Mouse (Mus musculus) intestine, postnatal 0 days (tissue): ENCODE data around the gene Ube2j1. TPM values are rescaled to one million over a fixed set of nuclear protein-coding genes. Genes with fewer than 3 reads are reported as not detected.

ENCODE experiments used
- ATAC-seq: fragments of 200-750 bp; cut with Nextera tagmentation; 2 replicates; pipeline ENCODE4 v1.8.0; 2017; ENCODE audit warnings: mild to moderate bottlenecking, moderate TSS enrichment, moderate library complexity
- H3K27ac ChIP-seq: fragments of 300-500 bp; sonication (generic); 2 replicates; pipeline ENCODE4 v1.5.1; 2014; ENCODE audit warnings: mild to moderate bottlenecking, low read depth, low read length, moderate library complexity
- H3K27me3 ChIP-seq: fragments of 300-500 bp; sonication (generic); replicated peaks from 2 replicates; pipeline ENCODE4 v1.6.1; 2014; ENCODE audit warnings: low read length, mixed read lengths; ENCODE audit not compliant: control insufficient read depth, insufficient read depth
- H3K36me3 ChIP-seq: fragments of 300-500 bp; sonication (generic); 2 replicates; pipeline ENCODE4 v1.6.1; 2014; ENCODE audit warnings: mild to moderate bottlenecking, moderate library complexity; ENCODE audit not compliant: control insufficient read depth, insufficient read depth
- H3K4me1 ChIP-seq: fragments of 300-500 bp; sonication (generic); replicated peaks from 2 replicates; pipeline ENCODE4 v1.6.1; 2014; ENCODE audit warnings: antibody characterized with exemption, low read length, mixed read lengths; ENCODE audit not compliant: control insufficient read depth, insufficient read depth
- H3K4me2 ChIP-seq: fragments of 300-500 bp; sonication (generic); replicated peaks from 2 replicates; pipeline ENCODE4 v1.6.1; 2014; ENCODE audit warnings: low read depth, mild to moderate bottlenecking, moderate library complexity
- H3K4me3 ChIP-seq: fragments of 300-500 bp; sonication (generic); 2 replicates; pipeline ENCODE4 v1.5.1; 2014; ENCODE audit warnings: low read depth, low read length
- H3K9ac ChIP-seq: fragments of 300-500 bp; sonication (generic); 2 replicates; pipeline ENCODE4 v1.6.1; 2014; ENCODE audit warnings: mild to moderate bottlenecking, low read depth, low read length
- H3K9me3 ChIP-seq: fragments of 300-500 bp; sonication (generic); 2 replicates; pipeline ENCODE4 v1.6.1; 2016; ENCODE audit warnings: mixed run types; ENCODE audit not compliant: control insufficient read depth
- CTCF ChIP-seq: sonication (generic); IDR thresholded peaks from 2 replicates; pipeline ENCODE4 v1.5.1; 2016; ENCODE audit warnings: low read depth, mild to moderate bottlenecking, control low read depth, antibody characterized with exemption, moderate library complexity
- WGBS: fragments of 180-500 bp; shearing (Covaris S2); extraction: QIAGEN DNeasy Blood & Tissue Kit; methylation state at CpG from one replicate; pipeline ENCODE4 v1.1.7; 2014; 5-methylcytosine and 5-hydroxymethylcytosine counted together
- polyA plus RNA-seq: library from polyadenylated mRNA; unstranded; fragments of >200 nt; fragmentation: Nextera tagmentation; extraction: Ambion mirVana; gene quantifications from 2 replicates; pipeline ENCODE4 v1.2.1, GENCODE M21; 2015

The Ube2j1 gene
- polyA plus RNA-seq, 1 experiment from 2014 or later, result 36.8 TPM

DNA sequence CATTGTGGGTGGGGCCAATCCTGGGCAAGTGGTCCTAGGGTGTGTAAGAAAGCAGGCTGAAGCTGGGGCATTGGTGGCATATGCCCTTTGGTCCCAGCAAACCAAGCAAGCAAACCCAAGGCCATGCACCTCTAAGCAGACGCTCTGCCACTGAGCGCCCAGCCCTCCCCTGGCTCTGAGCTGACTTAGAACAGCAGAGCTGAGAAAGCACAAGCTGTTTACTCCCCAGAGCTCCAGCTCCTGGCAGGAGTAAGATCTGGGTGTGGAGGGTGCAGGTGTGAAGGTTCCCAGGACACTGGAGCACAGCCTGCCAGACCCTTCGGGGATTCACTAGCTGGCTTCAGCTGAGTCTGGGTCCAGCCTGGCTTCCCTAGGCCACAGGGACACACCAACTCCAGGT is 47.3 kb downstream of the Ube2j1 start:
- WGBS, result 79% methylated on average over 3 of the region's 3 CpGs
- TF ChIP-seq CTCF, result no peak
- Histone ChIP-seq H3K36me3 (no peaks in the 10 kb centered on the region), H3K9ac (no peak overlapping the region), H3K9me3 (no peaks in the 10 kb centered on the region), H3K4me2 (no peak overlapping the region), H3K27ac (no peak overlapping the region), H3K4me3 (no peak overlapping the region), H3K27me3 (no peaks in the 10 kb centered on the region), H3K4me1 (no peaks in the 10 kb centered on the region)
- ATAC-seq, result no peak

DNA sequence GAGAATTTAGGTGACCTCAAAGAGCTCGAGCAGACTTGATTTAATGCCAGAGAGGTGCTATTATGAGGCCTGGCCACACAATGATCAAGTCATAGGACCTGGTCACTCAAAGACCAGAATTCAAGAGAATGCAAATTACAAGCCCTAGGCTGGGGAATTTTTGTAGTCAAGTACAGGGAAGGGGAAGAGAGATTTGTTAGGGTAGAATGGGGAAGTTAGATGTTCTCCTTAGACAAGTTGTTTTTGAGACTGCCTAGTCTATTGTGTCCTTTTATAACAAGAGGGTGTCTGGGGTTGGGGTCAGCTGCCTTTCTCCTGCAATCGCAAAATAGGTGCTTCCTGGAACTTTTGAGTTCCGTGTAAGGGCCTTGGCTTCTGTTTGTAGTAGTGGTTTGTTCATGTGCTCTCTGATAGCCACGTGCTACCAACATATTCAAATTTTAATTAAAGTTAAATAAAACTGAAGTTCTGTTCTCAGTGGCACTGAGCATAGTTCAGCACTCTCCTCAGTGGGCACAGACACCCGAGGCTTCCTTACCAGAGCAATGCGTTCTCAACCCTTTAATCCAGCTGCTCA is 68.0 kb downstream of the Ube2j1 start:
- no peaks in the 10 kb centered on the region for H3K4me1 ChIP-seq
- no peak overlapping the region for H3K27ac ChIP-seq
- no peak overlapping the region for H3K4me3 ChIP-seq
- no peak overlapping the region for H3K9ac ChIP-seq
- TF ChIP-seq CTCF, result no peak
- H3K9me3 ChIP-seq, result no peaks in the 10 kb centered on the region
- 77% methylated on average over 6 of the region's 6 CpGs for WGBS
- H3K36me3 ChIP-seq, result no peaks in the 10 kb centered on the region
- H3K27me3 ChIP-seq, result no peaks in the 10 kb centered on the region
- ATAC-seq, result no peak
- H3K4me2 ChIP-seq, result no peak overlapping the region

Other genes with a start within 250 kb of the Ube2j1 start
- gene Lyrm2, start 231.2 kb upstream of the Ube2j1 start, polyA plus RNA-seq, result 92.4 and 97.8 TPM in 2 replicates
- 1.3 and 1.6 TPM in 2 replicates for gene Ankrd6, start 80.6 kb upstream of the Ube2j1 start, polyA plus RNA-seq
- 51.9 and 56.4 TPM in 2 replicates for gene Rragd, start 48.4 kb upstream of the Ube2j1 start, polyA plus RNA-seq
- gene Gabrr2, start 31.6 kb downstream of the Ube2j1 start, polyA plus RNA-seq, result 0.07 TPM in 1 of 2 replicates, not detected in the other
- gene Gabrr1, start 101.1 kb downstream of the Ube2j1 start, polyA plus RNA-seq, result 0.12 and 0.20 TPM in 2 replicates
- gene Pm20d2, start 158.3 kb downstream of the Ube2j1 start, polyA plus RNA-seq, result 1.8 and 1.9 TPM in 2 replicates
- gene Srsf12, start 177.6 kb downstream of the Ube2j1 start, polyA plus RNA-seq, result 1.5 and 2.0 TPM in 2 replicates